ENCODE assay signal across 8 mouse cellular contexts in the genomic region with DNA sequence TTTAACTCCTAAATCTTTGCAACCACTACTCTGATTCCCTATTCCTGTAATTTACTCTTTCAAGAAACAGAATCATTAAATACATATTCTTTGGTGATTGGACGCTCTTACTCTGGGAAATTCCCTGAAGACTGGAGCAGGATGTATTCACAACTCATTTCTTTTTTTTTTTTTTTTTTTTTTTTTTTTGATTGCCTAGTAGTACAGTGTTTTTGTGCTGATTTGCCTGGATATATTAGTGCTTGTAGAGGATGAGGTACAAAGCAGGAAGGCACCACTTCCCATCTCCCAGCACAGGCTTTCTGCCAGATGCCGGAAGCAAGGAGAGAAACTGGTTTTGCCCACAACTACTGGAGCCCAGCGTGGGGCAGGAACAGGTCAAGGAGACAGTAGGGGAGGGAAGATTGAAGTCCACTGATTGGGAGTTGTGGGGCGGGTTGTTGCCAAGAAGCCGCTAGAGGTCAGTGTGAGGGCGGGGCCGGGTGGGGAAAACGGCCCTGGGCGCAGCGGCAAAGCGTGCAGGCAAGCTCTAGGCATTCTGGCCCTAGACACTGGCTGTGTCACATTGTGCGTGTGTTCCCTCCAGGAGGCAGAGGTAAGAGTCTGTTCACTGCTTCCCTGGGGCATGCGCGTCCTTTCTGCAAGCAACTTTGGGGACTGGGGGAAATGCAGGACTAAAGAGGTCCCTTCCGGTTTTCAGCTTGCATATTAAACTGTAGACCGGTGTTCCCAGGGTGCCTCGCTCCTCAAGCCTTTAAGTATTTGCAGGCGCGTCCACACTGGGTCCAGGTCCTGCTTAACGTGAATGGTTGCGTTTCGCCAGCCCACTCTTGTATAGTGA. TPM values are rescaled to one million over a fixed set of nuclear protein-coding genes. Genes with fewer than 3 reads are reported as not detected.
DNase-seq lines count a peak whose midpoint lies in the region; ATAC-seq lines count a peak whose summit lies in the region.

A gene (plus strand): TSS at position 482 of the 841 bp plus-strand sequence.

- intact Hi-C loops in gastrocnemius, postnatal 14 days (cut with DNase I; ENCODE audit: low total_unique reads): no loop called here
- intact Hi-C loops in left cerebral cortex, postnatal 10 days (cut with DNase I): no loop called here

- DNase-seq in adrenal gland, adult (ENCODE audit: inconsistent age in 2 of 2, low spot score in 1 of 2): peak; percentile 87 to 94
- peak; percentile 90 for DNase-seq in embryo, embryonic 10.5 days (ENCODE audit: low spot score)
- peak; percentile 69 for DNase-seq in gastrocnemius, postnatal 14 days
- DNase-seq in left cerebral cortex, postnatal 10 days (ENCODE audit: extremely low spot score in 1 of 2, low spot score in 2 of 2): peak; percentile 48 to 73
- peak; percentile 24 to 31 for DNase-seq in right cerebral cortex, postnatal 36 days (ENCODE audit: low spot score in 2 of 2)
- DNase-seq in yolk sac, embryonic 10.5 days (ENCODE audit: low spot score): peak; percentile 90

- peak; percentile 49 for ATAC-seq in inflammation-experienced regulatory T-cells, adult 6 months
- ATAC-seq in megakaryocyte-erythroid progenitor cell, adult 5-6 weeks (replicated peaks; ENCODE audit: low FRiP score, low TSS enrichment, poor library complexity, severe bottlenecking): peak; percentile 79

RNA-seq across cellular contexts. Expression of the gene that starts here (rescaled TPM):
- 10 to 100 TPM; 16.2 to 16.8 TPM for total RNA-seq in gastrocnemius, postnatal 14 days (2021)
- 10 to 100 TPM; 10.3 to 21.3 (median 10.4) TPM for polyA plus RNA-seq in inflammation-experienced regulatory T-cells, adult 6 months (2017; shearing (Covaris generic))
- total RNA-seq in left cerebral cortex, postnatal 10 days (2021): 1 to 10 TPM; 4.6 TPM
- 15.8 and 26.2 TPM in 2 replicates for total RNA-seq in megakaryocyte-erythroid progenitor cell, adult 5-6 weeks (2014; fragmentation: Nextera tagmentation)
- total RNA-seq in megakaryocyte-erythroid progenitor cell, adult 5-6 weeks (2017): 30.6 and 31.5 TPM in 2 replicates

Comparison
In these comparisons a context has a peak if more than half of its experiments do, and no peak if none do; other contexts are left out.
1. Peak in every context shown above with its lines: DNase-seq and ATAC-seq.
2. DNase-seq: peak in every context shown above with its lines; median percentile 90 in adrenal gland, adult; 90 in embryo, embryonic 10.5 days; 90 in yolk sac, embryonic 10.5 days; 69 in gastrocnemius, postnatal 14 days; 60 in left cerebral cortex, postnatal 10 days; 28 in right cerebral cortex, postnatal 36 days.